Mouse (Mus musculus) MEL (cell line): Measurements from ENCODE around the gene Cox17. TPM values are rescaled to one million over a fixed set of nuclear protein-coding genes. Genes with fewer than 3 reads are reported as not detected.
A peak's percentile ranks its signal among the peaks of the same experiment; 100 is the strongest.

Experiments
- DNase-seq: peaks from one replicate; pipeline ENCODE4 v3.0.0; 2011; ENCODE audit warnings: low read depth, low spot score
- H3K27ac ChIP-seq: 2 replicates; pipeline ENCODE4 v1.5.1; 2012; ENCODE audit warnings: low read depth, mild to moderate bottlenecking, control low read depth, low read length, moderate library complexity; ENCODE audit not compliant: control insufficient read depth
- H3K27me3 ChIP-seq, 2 experiments: fragments of 150-350 bp in 1 of 2; sonication (generic) in 1 of 2; 2 replicates each; pipeline ENCODE4 v1.6.1; 2012; ENCODE audit warnings: low read length in 2 of 2, mild to moderate bottlenecking in 2 of 2, improper control_type of control experiment in 1 of 2, moderate library complexity in 1 of 2; ENCODE audit not compliant: insufficient read depth in 2 of 2, control insufficient read depth in 1 of 2
- H3K36me3 ChIP-seq, 2 experiments: 2 replicates each; pipeline ENCODE4 v1.6.1; 2012 to 2014; ENCODE audit warnings: low read length in 2 of 2, improper control_type of control experiment in 1 of 2, inconsistent platforms in 1 of 2, mild to moderate bottlenecking in 1 of 2; ENCODE audit not compliant: insufficient read depth in 2 of 2, control insufficient read depth in 1 of 2
- H3K4me1 ChIP-seq, 2 experiments: fragments of 150-350 bp in 1 of 2; sonication (generic) in 1 of 2; 2 replicates each; pipeline ENCODE4 v1.6.1; 2012; ENCODE audit warnings: low read length in 2 of 2, improper control_type of control experiment in 1 of 2, mild to moderate bottlenecking in 1 of 2; ENCODE audit not compliant: insufficient read depth in 2 of 2, control insufficient read depth in 1 of 2
- H3K4me3 ChIP-seq, 2 experiments: fragments of 150-350 bp in 1 of 2; sonication (generic) in 1 of 2; 2 replicates each; pipeline ENCODE4 v1.5.1; 2012; ENCODE audit warnings: low read depth in 2 of 2, low read length in 2 of 2, mild to moderate bottlenecking in 2 of 2, moderate library complexity in 2 of 2, control low read depth in 1 of 2, improper control_type of control experiment in 1 of 2; ENCODE audit not compliant: control insufficient read depth in 1 of 2, insufficient read depth in 1 of 2
- H3K79me2 ChIP-seq: 2 replicates; pipeline ENCODE4 v1.6.1; 2012; ENCODE audit warnings: mild to moderate bottlenecking, low read length, moderate library complexity; ENCODE audit not compliant: control insufficient read depth, poor library complexity, insufficient read depth
- H3K9ac ChIP-seq: 2 replicates; pipeline ENCODE4 v1.6.1; 2012; ENCODE audit warnings: low read depth, mild to moderate bottlenecking, control low read depth, low read length, moderate library complexity; ENCODE audit not compliant: control insufficient read depth, poor library complexity, severe bottlenecking
- H3K9me3 ChIP-seq: fragments of 150-350 bp; sonication (generic); replicated peaks from 2 replicates; pipeline ENCODE4 v1.6.1; 2012; ENCODE audit warnings: mild to moderate bottlenecking, low read length, improper control_type of control experiment, moderate library complexity; ENCODE audit not compliant: insufficient read depth
- CHD1 ChIP-seq: IDR thresholded peaks from 2 replicates; pipeline ENCODE4 v1.6.1; 2012; ENCODE audit warnings: low read depth, mild to moderate bottlenecking, inconsistent platforms, low read length, improper control_type of control experiment
- CTCF ChIP-seq, 3 experiments: IDR thresholded peaks in 2 of 3; conservative IDR thresholded peaks in 1 of 3; 2 replicates each; pipeline ENCODE4 v1.5.1; 2011 to 2012; ENCODE audit warnings: low read length in 3 of 3, low read depth in 2 of 3, mild to moderate bottlenecking in 2 of 3, improper control_type of control experiment in 1 of 3, inconsistent platforms in 1 of 3, mixed read lengths in 1 of 3, moderate library complexity in 1 of 3; ENCODE audit not compliant: control insufficient read depth in 1 of 3, insufficient read depth in 1 of 3, poor library complexity in 1 of 3, severe bottlenecking in 1 of 3
- E2F4 ChIP-seq: IDR thresholded peaks from 2 replicates; pipeline ENCODE4 v1.6.1; 2011; ENCODE audit warnings: low read depth, low read length, improper control_type of control experiment, borderline replicate concordance
- HCFC1 ChIP-seq: IDR thresholded peaks from 2 replicates; pipeline ENCODE4 v1.6.1; 2012; ENCODE audit warnings: low read depth, mild to moderate bottlenecking, inconsistent platforms, low read length, improper control_type of control experiment, moderate library complexity
- JUND ChIP-seq: IDR thresholded peaks from 2 replicates; pipeline ENCODE4 v1.6.1; 2011; ENCODE audit warnings: low read depth, mild to moderate bottlenecking, improper control_type of control experiment, low read length
- KAT2A ChIP-seq: conservative IDR thresholded peaks from 2 replicates; pipeline ENCODE4 v1.6.1; 2012; ENCODE audit warnings: low read depth, low read length, improper control_type of control experiment, inconsistent platforms
- MAFK ChIP-seq: IDR thresholded peaks from 2 replicates; pipeline ENCODE4 v1.6.1; 2011; ENCODE audit warnings: low read depth, mild to moderate bottlenecking, low read length, improper control_type of control experiment, borderline replicate concordance
- MAX ChIP-seq: IDR thresholded peaks from 2 replicates; pipeline ENCODE4 v1.6.1; 2011; ENCODE audit warnings: low read length, improper control_type of control experiment
- MAZ ChIP-seq: IDR thresholded peaks from 2 replicates; pipeline ENCODE4 v1.6.1; 2012; ENCODE audit warnings: low read depth, mild to moderate bottlenecking, inconsistent platforms, low read length, improper control_type of control experiment
- MXI1 ChIP-seq: IDR thresholded peaks from 2 replicates; pipeline ENCODE4 v1.6.1; 2011; ENCODE audit warnings: mild to moderate bottlenecking, low read depth, low read length, improper control_type of control experiment
- NELFE ChIP-seq: IDR thresholded peaks from 2 replicates; pipeline ENCODE4 v1.6.1; 2011; ENCODE audit warnings: low read depth, low read length, improper control_type of control experiment
- POLR2AphosphoS2 ChIP-seq: IDR thresholded peaks from 2 replicates; pipeline ENCODE4 v1.6.1; 2011; ENCODE audit warnings: low read length, improper control_type of control experiment
- RCOR1 ChIP-seq: IDR thresholded peaks from 2 replicates; pipeline ENCODE4 v1.6.1; 2012; ENCODE audit warnings: low read depth, mild to moderate bottlenecking, inconsistent platforms, low read length, improper control_type of control experiment
- TCF12 ChIP-seq: IDR thresholded peaks from 2 replicates; pipeline ENCODE4 v1.6.1; 2014; ENCODE audit warnings: low read depth, mild to moderate bottlenecking, inconsistent platforms, low read length, improper control_type of control experiment, moderate library complexity
- USF1 ChIP-seq: IDR thresholded peaks from 2 replicates; pipeline ENCODE4 v1.6.1; 2014; ENCODE audit warnings: low read depth, mild to moderate bottlenecking, inconsistent platforms, low read length, improper control_type of control experiment, moderate library complexity
- ZKSCAN1 ChIP-seq: IDR thresholded peaks from 2 replicates; pipeline ENCODE4 v1.6.1; 2012; ENCODE audit warnings: low read depth, mild to moderate bottlenecking, inconsistent platforms, low read length, improper control_type of control experiment, moderate library complexity
- ZMIZ1 ChIP-seq: IDR thresholded peaks from 2 replicates; pipeline ENCODE4 v1.6.1; 2012; ENCODE audit warnings: low read depth, mild to moderate bottlenecking, inconsistent platforms, low read length, improper control_type of control experiment, moderate library complexity
- polyA plus RNA-seq, 2 experiments: library from polyadenylated mRNA; stranded (reverse) in 1 of 2; unstranded in 1 of 2; fragments of >175 nt in 1 of 2; fragments of >200 nt in 1 of 2; gene quantifications; 2 replicates each; pipeline versions ENCODE4 v1.2.1 to v1.2.4; 2012; ENCODE audit warnings: low replicate concordance in 2 of 2, low read depth in 1 of 2; ENCODE audit not compliant: insufficient read length in 2 of 2, insufficient read depth in 1 of 2, missing spikeins in 1 of 2
- total RNA-seq: library from RNA; depleted of rRNA; stranded (reverse); fragments of 300-350 nt; gene quantifications from 2 replicates; pipeline ENCODE4 v1.2.3, GENCODE M21; 2012

Gene Cox17
- total and polyA plus RNA-seq, 3 experiments, result 269 to 295 TPM; not detected in 1

DNA sequence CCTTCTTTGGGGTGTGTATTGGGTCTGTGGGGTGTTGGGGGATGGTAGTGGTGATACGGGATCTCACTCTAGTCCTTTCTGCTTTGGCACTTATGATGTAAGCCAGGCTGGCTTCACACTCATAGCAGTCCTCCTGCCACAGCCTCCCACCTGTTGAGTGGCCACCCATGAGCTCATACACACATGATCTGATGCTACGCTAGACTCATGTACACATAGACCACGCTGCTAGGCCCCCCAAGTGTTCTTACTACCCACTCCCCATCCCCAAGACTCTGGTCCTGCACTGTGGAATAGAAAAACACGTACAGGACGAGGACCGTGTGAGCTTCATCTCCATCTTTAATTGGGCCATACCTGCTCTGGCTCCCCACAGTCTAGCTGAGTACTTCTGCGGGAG, 22.2 kb downstream of the Cox17 start:
- Histone ChIP-seq H3K27ac (peak overlapping the region; percentile 100; the same call in 1 of the 2 replicates), H3K9ac (no peak overlapping the region), H3K79me2 (peaks cover 11% of the 10 kb centered on the region), H3K27me3 (no peaks in the 10 kb centered on the region), H3K4me3 (no peak overlapping the region), H3K36me3 (peaks cover 0 to 43% of the 10 kb centered on the region in 2 experiments; a peak in 2 of 4 replicates), H3K9me3 (no peaks in the 10 kb centered on the region), H3K4me1 (peaks cover 31 to 61% of the 10 kb centered on the region in 2 experiments)
- DNase-seq, result no peak
- TF ChIP-seq CTCF (IDR thresholded peaks at IDR 0.05 in 2 of 3, conservative IDR thresholded peaks at IDR 0.05 in 1 of 3; ENCODE audit: control insufficient read depth in 1 of 3, insufficient read depth in 1 of 3, low read depth in 2 of 3, low read length in 3 of 3, poor library complexity in 1 of 3, severe bottlenecking in 1 of 3) (no peak), HCFC1 (no peak), MXI1 (no peak), ZKSCAN1 (no peak), POLR2AphosphoS2 (no peak), USF1 (no peak), E2F4 (no peak), CHD1 (no peak), JUND (no peak), MAFK (no peak)

DNA sequence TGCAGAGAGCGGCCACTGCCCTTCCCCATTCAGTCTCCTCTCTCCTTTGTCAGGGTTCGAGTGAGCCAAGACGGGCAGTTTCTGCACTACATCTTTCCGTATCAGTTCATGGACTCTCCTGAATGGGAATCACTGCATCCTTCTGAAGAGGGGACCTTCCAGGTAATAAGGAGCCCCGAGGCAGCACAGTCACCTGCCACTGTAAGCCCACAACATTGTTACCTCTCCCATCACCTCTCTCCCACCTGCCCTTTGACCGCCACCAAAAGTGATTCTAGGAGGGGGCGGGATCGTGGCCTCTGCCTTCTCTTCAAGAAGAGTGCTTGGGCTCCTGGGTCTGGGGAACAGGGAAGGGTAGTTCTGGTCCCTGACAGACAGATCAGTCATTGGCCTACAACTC, 22.6 kb downstream of the Cox17 start:
- peaks cover 31 to 59% of the 10 kb centered on the region in 2 experiments for H3K4me1 ChIP-seq
- TF ChIP-seq TCF12, result no peak
- TF ChIP-seq KAT2A, result no peak
- TF ChIP-seq E2F4, result no peak
- no peak for TF ChIP-seq JUND
- TF ChIP-seq POLR2AphosphoS2, result no peak
- TF ChIP-seq RCOR1, result no peak
- TF ChIP-seq NELFE, result no peak
- TF ChIP-seq MAZ, result no peak
- no peak for DNase-seq
- H3K27ac ChIP-seq, result peak overlapping the region; percentile 100
- H3K36me3 ChIP-seq, result peaks cover 0 to 43% of the 10 kb centered on the region in 2 experiments; a peak in 2 of 4 replicates
- no peak overlapping the region; a peak in 1 of 4 replicates for H3K4me3 ChIP-seq
- peaks cover 14% of the 10 kb centered on the region for H3K79me2 ChIP-seq
- H3K9me3 ChIP-seq, result no peaks in the 10 kb centered on the region
- no peaks in the 10 kb centered on the region for H3K27me3 ChIP-seq
- H3K9ac ChIP-seq, result peak overlapping the region; percentile 80

DNA sequence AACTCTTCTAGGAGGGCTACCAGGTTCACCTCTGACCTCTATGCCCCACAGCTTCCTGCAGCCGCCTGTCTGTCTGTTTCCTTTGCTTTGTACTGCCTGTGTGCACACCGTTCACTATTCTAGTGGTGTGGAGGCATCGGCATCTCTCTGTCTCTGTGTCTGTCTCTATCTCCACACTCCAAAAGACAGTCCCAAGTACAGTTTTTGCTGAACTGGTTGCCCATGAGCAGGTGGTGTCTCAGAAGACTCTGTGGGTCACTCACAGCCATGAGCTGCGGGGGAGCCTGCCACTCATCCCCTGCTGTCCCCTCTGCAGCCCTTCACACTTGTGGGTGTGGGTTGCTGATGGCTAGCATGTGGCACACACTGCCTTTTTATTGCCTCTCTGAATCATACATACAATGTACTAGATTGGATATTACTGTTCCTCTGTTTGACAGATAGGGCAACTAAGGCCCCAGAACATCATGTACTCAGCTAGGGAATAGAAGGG, 23.2 kb downstream of the Cox17 start:
- peak overlapping the region; percentile 80 for H3K9ac ChIP-seq
- peak overlapping the region; percentile 38 to 56; a peak in 2 of 4 replicates for H3K4me3 ChIP-seq
- peaks cover 0 to 46% of the 10 kb centered on the region in 2 experiments; a peak in 2 of 4 replicates for H3K36me3 ChIP-seq
- peak overlapping the region; percentile 100 for H3K27ac ChIP-seq
- DNase-seq, result peak; percentile 29
- H3K4me1 ChIP-seq, result peaks cover 31 to 59% of the 10 kb centered on the region in 2 experiments
- no peaks in the 10 kb centered on the region for H3K27me3 ChIP-seq
- no peaks in the 10 kb centered on the region for H3K9me3 ChIP-seq
- TF ChIP-seq JUND, result no peak
- peak; percentile 22; the same call in 1 of the 2 replicates for TF ChIP-seq MAX
- no peak for TF ChIP-seq ZMIZ1
- no peak for TF ChIP-seq MAFK
- peaks cover 17% of the 10 kb centered on the region for H3K79me2 ChIP-seq
